Mouse (Mus musculus) liver, adult 10 weeks (tissue): Measurements from ENCODE around the gene Olfr904. TPM values are rescaled to one million over a fixed set of nuclear protein-coding genes. Genes with fewer than 3 reads are reported as not detected.

ENCODE experiments used
- polyA plus RNA-seq: library from polyadenylated mRNA; stranded (reverse); fragments of 350-450 nt; fragmentation: Illumina TruSeq; extraction: RNeasy Lipid Tissue Mini Kit (QIAGEN cat#74804); gene quantifications from one replicate; pipeline ENCODE4 v1.2.3, GENCODE M21; 2014; ENCODE audit warnings: low read depth, low replicate concordance

Olfr904 gene
- polyA plus RNA-seq: not detected

GRCm38 (mm10) chr9:38462844-38463243 is at the start of gene Olfr904:
Gene Olfr904, plus strand, starts transcription at chr9:38463144.

DNA sequence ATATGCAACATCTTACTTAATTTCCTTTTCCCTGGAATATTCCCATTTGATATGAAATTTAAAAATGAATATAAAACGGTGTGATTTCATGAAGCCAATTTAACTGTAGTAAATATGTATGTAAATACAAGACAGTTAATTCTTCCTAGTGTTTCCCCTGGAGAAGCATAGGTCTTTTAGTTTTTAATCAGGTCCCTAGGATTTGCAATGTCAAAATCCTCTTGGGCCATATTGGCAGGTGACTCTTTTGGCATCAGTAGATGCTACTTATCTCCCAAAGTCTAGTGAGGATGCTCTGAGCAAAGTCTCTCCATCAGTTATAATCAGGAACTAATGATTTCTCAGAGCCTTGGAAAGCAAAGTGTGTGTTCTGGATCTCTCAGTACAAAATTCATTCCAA is 33.8 kb upstream of the Olfr904 start, which contains the start of gene Olfr901:
Gene Olfr901 (plus strand): TSS at position 301 of the 400 bp plus-strand sequence.

GRCm38 (mm10) chr9:38447352-38447751 is 15.6 kb upstream of the Olfr904 start, which contains the start of gene Olfr902:
Gene Olfr902, plus strand, starts transcription at chr9:38447652.

GRCm38 (mm10) chr9:38470807-38471206 is 7.9 kb downstream of the Olfr904 start, which contains the start of gene Olfr905:
Gene Olfr905, plus strand, starts transcription at chr9:38471107.

DNA sequence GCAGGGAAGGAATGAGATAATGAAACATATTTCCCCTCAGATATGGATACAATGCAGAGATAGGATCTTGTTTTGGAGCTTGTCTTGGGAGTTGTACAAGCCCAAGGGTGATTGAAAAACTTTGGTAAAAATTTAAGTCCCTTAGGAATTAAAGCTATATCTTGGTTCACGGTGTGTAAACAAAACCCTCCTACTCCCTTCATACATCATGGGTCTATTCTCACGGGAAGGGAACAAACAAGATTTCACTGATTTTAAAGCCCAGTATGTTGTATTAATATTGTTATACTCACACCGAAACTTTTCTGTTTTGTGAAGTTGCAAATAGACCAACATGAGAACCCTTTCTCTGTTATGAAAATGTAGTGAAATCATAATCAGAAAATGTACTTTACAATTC is 23.8 kb downstream of the Olfr904 start, which contains the start of gene Olfr906:
Gene Olfr906 (plus strand): TSS at position 301 of the 400 bp plus-strand sequence.

DNA sequence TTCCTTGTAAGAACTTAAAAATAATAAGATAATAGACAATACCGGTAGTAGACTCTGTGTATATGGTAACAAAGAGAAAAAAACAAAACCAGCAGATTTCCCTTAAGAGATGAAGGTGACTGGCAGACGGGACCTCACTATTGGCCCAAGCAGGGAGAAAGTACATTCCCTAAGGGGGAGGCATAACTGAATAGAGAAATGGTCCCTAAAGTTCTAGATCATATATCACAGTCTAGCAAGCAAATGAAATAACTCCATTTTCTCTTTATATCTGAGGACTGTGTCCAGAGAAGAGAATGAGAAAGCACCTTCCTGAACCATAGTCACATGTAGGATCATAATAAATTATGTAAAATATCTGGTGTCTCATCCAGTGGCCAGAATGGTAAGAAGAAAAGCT is 32.6 kb downstream of the Olfr904 start, which contains the start of gene Olfr907:
Gene Olfr907 (plus strand): TSS at position 301 of the 400 bp plus-strand sequence.

Other genes starting within 250 kb of the Olfr904 start
- not detected for gene Olfr894, start 245.1 kb upstream of the Olfr904 start, polyA plus RNA-seq
- not detected for gene Olfr143, start 210.4 kb upstream of the Olfr904 start, polyA plus RNA-seq
- not detected for gene Olfr895, start 195.3 kb upstream of the Olfr904 start, polyA plus RNA-seq
- gene Olfr896-ps1, start 172.0 kb upstream of the Olfr904 start, polyA plus RNA-seq: not detected
- not detected for gene Olfr25, start 134.1 kb upstream of the Olfr904 start, polyA plus RNA-seq
- not detected for gene Olfr898, start 114.7 kb upstream of the Olfr904 start, polyA plus RNA-seq
- not detected for gene Olfr250, start 96.2 kb upstream of the Olfr904 start, polyA plus RNA-seq
- gene Olfr251, start 86.1 kb upstream of the Olfr904 start, polyA plus RNA-seq: not detected
- gene Olfr147, start 61.4 kb upstream of the Olfr904 start, polyA plus RNA-seq: not detected
- gene Olfr901, start 33.7 kb upstream of the Olfr904 start, polyA plus RNA-seq: not detected
- gene Olfr902, start 15.5 kb upstream of the Olfr904 start, polyA plus RNA-seq: not detected
- gene Olfr905, start 8.0 kb downstream of the Olfr904 start, polyA plus RNA-seq: not detected
- not detected for gene Olfr906, start 23.9 kb downstream of the Olfr904 start, polyA plus RNA-seq
- not detected for gene Olfr907, start 32.7 kb downstream of the Olfr904 start, polyA plus RNA-seq
- not detected for gene Olfr911-ps1, start 58.4 kb downstream of the Olfr904 start, polyA plus RNA-seq
- gene Olfr910, start 74.7 kb downstream of the Olfr904 start, polyA plus RNA-seq: not detected
- not detected for gene Olfr912, start 117.0 kb downstream of the Olfr904 start, polyA plus RNA-seq
- gene Olfr913, start 129.6 kb downstream of the Olfr904 start, polyA plus RNA-seq: not detected
- not detected for gene Olfr914, start 142.0 kb downstream of the Olfr904 start, polyA plus RNA-seq
- not detected for gene Olfr916, start 196.7 kb downstream of the Olfr904 start, polyA plus RNA-seq
- not detected for gene Olfr917, start 202.7 kb downstream of the Olfr904 start, polyA plus RNA-seq
- not detected for gene Olfr918, start 211.5 kb downstream of the Olfr904 start, polyA plus RNA-seq
- not detected for gene Olfr919, start 240.5 kb downstream of the Olfr904 start, polyA plus RNA-seq